Mouse (Mus musculus): ENCODE data around the gene Cstf1.

DNA sequence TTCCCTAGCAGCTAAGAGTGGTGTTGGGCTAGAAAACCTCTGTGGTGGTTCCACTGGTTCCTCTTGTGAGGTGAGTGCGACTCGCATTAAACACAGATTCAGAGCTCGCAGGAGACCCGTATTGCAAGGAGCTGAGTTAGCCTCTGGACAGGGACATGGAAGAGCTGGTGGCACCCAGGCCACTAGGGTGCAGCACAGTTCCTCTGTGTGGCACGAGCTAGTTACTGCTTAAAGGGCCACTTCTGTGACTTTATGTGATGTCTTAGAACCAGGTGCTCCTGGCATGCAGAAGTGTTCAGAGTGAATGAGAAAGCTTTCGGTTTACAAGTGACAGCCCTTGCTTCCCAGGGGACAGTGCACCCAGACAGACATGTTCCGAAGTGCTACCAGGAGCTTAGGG is 7.9 kb downstream of the Cstf1 start:
- peak; percentile 57 for TF ChIP-seq CTCF (IDR thresholded peaks at IDR 0.05)
- no peak for TF ChIP-seq EP300 (IDR thresholded peaks at IDR 0.05; ENCODE audit: insufficient read depth, low read depth, low read length)

Measured in heart, adult 2 months (tissue).